Mouse (Mus musculus): ENCODE measurements around the gene Traip.
A peak's percentile ranks its signal among the peaks of the same experiment; 100 is the strongest.

The Traip gene

GRCm38 (mm10) chr9:107971690-107972541 is 22.0 kb downstream of the Traip start:
- no peak for DNase-seq (ENCODE audit: low spot score)

GRCm38 (mm10) chr9:107974491-107975171 is 24.7 kb downstream of the Traip start:
- no peak for DNase-seq (ENCODE audit: low spot score)

- no peak for DNase-seq (ENCODE audit: low spot score)
Measured at GRCm38 (mm10) chr9:107975399-107976386, 25.8 kb downstream of the Traip start, which contains the start of gene Uba7. Gene Uba7, plus strand, starts transcription at chr9:107975505.

GRCm38 (mm10) chr9:107978815-107979214 is 28.9 kb downstream of the Traip start:
- DNase-seq (ENCODE audit: low spot score) = no peak

- DNase-seq (ENCODE audit: low spot score) = no peak
Measured at GRCm38 (mm10) chr9:107981684-107982605, 32.0 kb downstream of the Traip start.

- no peak for DNase-seq (ENCODE audit: low spot score)
Measured at GRCm38 (mm10) chr9:107982681-107983346, 32.9 kb downstream of the Traip start, which contains the start of gene Gm20661. Gene Gm20661, plus strand, starts transcription at chr9:107983058.

- DNase-seq (ENCODE audit: low spot score) = no peak
Measured at GRCm38 (mm10) chr9:107983421-107983890, 33.5 kb downstream of the Traip start.

GRCm38 (mm10) chr9:107984052-107984753 is 34.3 kb downstream of the Traip start:
- DNase-seq (ENCODE audit: low spot score) = no peak

- no peak for DNase-seq (ENCODE audit: low spot score)
Measured at GRCm38 (mm10) chr9:107984754-107985055, 34.8 kb downstream of the Traip start.

- DNase-seq (ENCODE audit: low spot score) = peak; percentile 81
Measured at GRCm38 (mm10) chr9:107985131-107986119, 35.5 kb downstream of the Traip start, which contains the start of gene Inka1. Gene Inka1, minus strand, starts transcription at chr9:107985879.

GRCm38 (mm10) chr9:107986376-107986775 is 36.4 kb downstream of the Traip start:
- DNase-seq (ENCODE audit: low spot score) = peak; percentile 72

- no peak for DNase-seq (ENCODE audit: low spot score)
Measured at GRCm38 (mm10) chr9:107987950-107988349, 38.0 kb downstream of the Traip start.

- DNase-seq (ENCODE audit: low spot score) = no peak
Measured at GRCm38 (mm10) chr9:107992197-107992596, 42.3 kb downstream of the Traip start, which contains the start of gene Cdhr4. Gene Cdhr4, plus strand, starts transcription at chr9:107992497.

GRCm38 (mm10) chr9:107993013-107993412 is 43.1 kb downstream of the Traip start:
- no peak for DNase-seq (ENCODE audit: low spot score)

GRCm38 (mm10) chr9:107994464-107994863 is 44.5 kb downstream of the Traip start:
- DNase-seq (ENCODE audit: low spot score) = no peak

- no peak for DNase-seq (ENCODE audit: low spot score)
Measured at GRCm38 (mm10) chr9:107995513-107995912, 45.6 kb downstream of the Traip start.

- DNase-seq (ENCODE audit: low spot score) = no peak
Measured at GRCm38 (mm10) chr9:107996049-107996448, 46.1 kb downstream of the Traip start, which contains the start of gene Gm20662. Gene Gm20662, plus strand, starts transcription at chr9:107996349.

Measured in ovary, postnatal 14 days (tissue).